Mouse (Mus musculus): ENCODE data around the gene Numb. TPM values are rescaled to one million over a fixed set of nuclear protein-coding genes. Genes with fewer than 3 reads are reported as not detected.

The Numb gene
- polyA plus RNA-seq, 1 experiment from 2014 or later = 37.6 TPM

DNA sequence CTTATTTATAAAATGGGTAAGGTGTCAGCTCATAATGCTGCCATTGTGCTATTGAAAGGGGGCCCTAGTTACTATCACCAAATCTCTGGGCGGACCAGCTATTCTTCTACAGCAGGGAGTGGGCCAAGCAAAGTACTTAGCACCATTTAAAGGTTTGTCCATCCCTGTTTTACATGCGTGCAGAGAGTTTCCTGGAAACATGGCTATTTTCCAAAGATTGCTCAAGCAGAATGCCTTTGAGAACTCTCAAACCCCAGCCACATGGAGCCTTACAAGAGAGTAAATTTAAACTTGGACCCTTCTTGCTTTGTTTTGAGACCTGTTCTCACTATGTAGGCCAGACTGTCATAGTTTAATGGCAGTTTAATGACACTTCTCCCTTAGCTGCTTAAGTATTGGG, 4.3 kb upstream of the Numb start:
- no peaks in the 10 kb centered on the region for H3K4me1 ChIP-seq (ENCODE audit: control insufficient read depth, insufficient read depth, low read length)
- ATAC-seq (ENCODE audit: insufficient number of reproducible peaks, low FRiP score, low TSS enrichment, low read depth) = no peak
- no peaks in the 10 kb centered on the region for H3K27me3 ChIP-seq (ENCODE audit: control insufficient read depth, insufficient read depth, low read length)
- H3K4me2 ChIP-seq (ENCODE audit: low read depth, severe bottlenecking) = no peak overlapping the region
- no peak overlapping the region for H3K27ac ChIP-seq (replicated peaks; ENCODE audit: low read depth, low read length)
- WGBS = 88% methylated on average over 2 of the region's 2 CpGs
- H3K4me3 ChIP-seq (ENCODE audit: low read depth, low read length) = no peak overlapping the region
- no peak for DNase-seq (ENCODE audit: low spot score)
- H3K9ac ChIP-seq (ENCODE audit: low read length) = no peak overlapping the region
- H3K36me3 ChIP-seq (ENCODE audit: control insufficient read depth, insufficient read depth, low read length) = no peaks in the 10 kb centered on the region
- no peaks in the 10 kb centered on the region for H3K9me3 ChIP-seq (ENCODE audit: control insufficient read depth, low read length)

DNA sequence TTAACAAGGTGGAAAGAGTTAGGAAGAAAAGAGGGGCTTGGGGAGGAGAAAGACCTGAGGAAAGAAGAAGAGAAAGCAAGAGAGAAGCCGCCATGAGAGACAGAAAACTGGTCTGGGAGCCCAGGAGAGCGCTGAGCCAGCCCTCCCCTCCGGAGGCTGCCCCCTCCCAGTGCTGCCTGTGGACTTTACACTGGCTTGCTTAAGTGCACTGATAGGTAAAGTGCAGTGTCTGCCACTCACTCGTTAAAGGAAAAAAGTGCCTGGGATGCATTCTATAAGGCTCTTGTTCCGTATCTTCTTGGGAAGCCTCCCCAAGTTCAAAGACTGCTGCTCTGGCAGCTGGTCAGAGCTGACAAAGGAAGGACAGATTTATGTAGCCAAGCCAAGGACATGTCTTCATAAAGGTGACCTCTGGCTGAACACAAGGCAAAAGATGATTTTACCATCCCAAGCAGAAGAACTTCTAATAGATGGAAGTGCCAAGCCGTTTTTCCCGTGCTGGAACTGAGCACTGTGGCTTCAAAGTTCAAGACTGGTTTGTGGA, 3.5 kb upstream of the Numb start:
- Histone ChIP-seq H3K27me3 (ENCODE audit: control insufficient read depth, insufficient read depth, low read length) (no peaks in the 10 kb centered on the region), H3K27ac (replicated peaks; ENCODE audit: low read depth, low read length) (no peak overlapping the region), H3K4me3 (ENCODE audit: low read depth, low read length) (no peak overlapping the region), H3K9ac (ENCODE audit: low read length) (no peak overlapping the region), H3K4me2 (ENCODE audit: low read depth, severe bottlenecking) (no peak overlapping the region), H3K9me3 (ENCODE audit: control insufficient read depth, low read length) (no peaks in the 10 kb centered on the region), H3K36me3 (ENCODE audit: control insufficient read depth, insufficient read depth, low read length) (no peaks in the 10 kb centered on the region), H3K4me1 (ENCODE audit: control insufficient read depth, insufficient read depth, low read length) (no peaks in the 10 kb centered on the region)
- WGBS = 64% methylated on average over 7 of the region's 7 CpGs
- no peak for DNase-seq (ENCODE audit: low spot score)
- no peak for ATAC-seq (ENCODE audit: insufficient number of reproducible peaks, low FRiP score, low TSS enrichment, low read depth)

DNA sequence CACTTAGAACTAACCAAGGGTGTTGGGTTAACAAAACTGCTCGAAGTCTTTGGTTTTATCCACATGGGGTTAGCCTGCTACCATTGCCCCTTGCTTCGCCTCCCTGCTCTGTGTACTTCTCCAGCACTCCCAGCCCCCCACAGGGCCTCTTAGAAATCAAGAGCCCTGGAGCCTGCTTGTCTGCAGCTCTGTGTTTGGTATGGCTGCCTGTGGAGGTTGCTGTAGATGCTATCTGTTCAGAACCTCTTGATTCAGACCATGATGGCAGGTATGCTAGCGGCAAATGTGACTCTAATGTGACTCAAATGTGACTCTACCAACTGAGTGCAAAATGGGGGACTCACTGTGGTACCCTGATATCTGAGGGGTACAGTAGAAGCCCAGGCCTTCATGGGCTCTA, 2.6 kb upstream of the Numb start:
- H3K9me3 ChIP-seq (ENCODE audit: control insufficient read depth, low read length) = no peaks in the 10 kb centered on the region
- H3K9ac ChIP-seq (ENCODE audit: low read length) = no peak overlapping the region
- WGBS = 64% methylated on average over 3 of the region's 3 CpGs
- DNase-seq (ENCODE audit: low spot score) = no peak
- no peaks in the 10 kb centered on the region for H3K27me3 ChIP-seq (ENCODE audit: control insufficient read depth, insufficient read depth, low read length)
- H3K27ac ChIP-seq (replicated peaks; ENCODE audit: low read depth, low read length) = no peak overlapping the region
- no peaks in the 10 kb centered on the region for H3K4me1 ChIP-seq (ENCODE audit: control insufficient read depth, insufficient read depth, low read length)
- no peak overlapping the region for H3K4me2 ChIP-seq (ENCODE audit: low read depth, severe bottlenecking)
- H3K36me3 ChIP-seq (ENCODE audit: control insufficient read depth, insufficient read depth, low read length) = no peaks in the 10 kb centered on the region
- H3K4me3 ChIP-seq (ENCODE audit: low read depth, low read length) = no peak overlapping the region
- ATAC-seq (ENCODE audit: insufficient number of reproducible peaks, low FRiP score, low TSS enrichment, low read depth) = no peak

DNA sequence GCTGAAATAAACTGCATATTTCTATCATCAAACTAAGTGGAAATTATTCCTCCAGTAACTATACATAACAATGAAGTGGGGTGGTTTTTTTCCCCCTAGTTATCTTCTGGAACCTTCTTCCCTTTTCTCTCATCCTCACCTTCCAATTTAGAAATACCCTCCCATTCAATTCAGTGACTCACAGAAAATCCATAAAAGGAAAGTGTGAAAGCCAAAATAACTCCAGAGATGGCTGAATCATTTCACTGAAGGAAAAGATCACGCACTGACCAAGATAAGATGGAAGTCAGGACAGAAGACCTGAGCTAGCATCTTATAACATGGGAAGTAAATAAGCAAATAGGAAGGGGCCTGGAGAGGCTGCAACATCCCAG, 1.7 kb upstream of the Numb start:
- H3K9ac ChIP-seq (ENCODE audit: low read length) = no peak overlapping the region
- H3K27ac ChIP-seq (replicated peaks; ENCODE audit: low read depth, low read length) = no peak overlapping the region
- H3K27me3 ChIP-seq (ENCODE audit: control insufficient read depth, insufficient read depth, low read length) = no peaks in the 10 kb centered on the region
- H3K4me2 ChIP-seq (ENCODE audit: low read depth, severe bottlenecking) = no peak overlapping the region
- H3K9me3 ChIP-seq (ENCODE audit: control insufficient read depth, low read length) = no peaks in the 10 kb centered on the region
- DNase-seq (ENCODE audit: low spot score) (no peak), ATAC-seq (ENCODE audit: insufficient number of reproducible peaks, low FRiP score, low TSS enrichment, low read depth) (no peak)
- no peak overlapping the region for H3K4me3 ChIP-seq (ENCODE audit: low read depth, low read length)
- H3K36me3 ChIP-seq (ENCODE audit: control insufficient read depth, insufficient read depth, low read length) = no peaks in the 10 kb centered on the region
- H3K4me1 ChIP-seq (ENCODE audit: control insufficient read depth, insufficient read depth, low read length) = no peaks in the 10 kb centered on the region
- 91% methylated on average over 1 of the region's 1 CpGs for WGBS

DNA sequence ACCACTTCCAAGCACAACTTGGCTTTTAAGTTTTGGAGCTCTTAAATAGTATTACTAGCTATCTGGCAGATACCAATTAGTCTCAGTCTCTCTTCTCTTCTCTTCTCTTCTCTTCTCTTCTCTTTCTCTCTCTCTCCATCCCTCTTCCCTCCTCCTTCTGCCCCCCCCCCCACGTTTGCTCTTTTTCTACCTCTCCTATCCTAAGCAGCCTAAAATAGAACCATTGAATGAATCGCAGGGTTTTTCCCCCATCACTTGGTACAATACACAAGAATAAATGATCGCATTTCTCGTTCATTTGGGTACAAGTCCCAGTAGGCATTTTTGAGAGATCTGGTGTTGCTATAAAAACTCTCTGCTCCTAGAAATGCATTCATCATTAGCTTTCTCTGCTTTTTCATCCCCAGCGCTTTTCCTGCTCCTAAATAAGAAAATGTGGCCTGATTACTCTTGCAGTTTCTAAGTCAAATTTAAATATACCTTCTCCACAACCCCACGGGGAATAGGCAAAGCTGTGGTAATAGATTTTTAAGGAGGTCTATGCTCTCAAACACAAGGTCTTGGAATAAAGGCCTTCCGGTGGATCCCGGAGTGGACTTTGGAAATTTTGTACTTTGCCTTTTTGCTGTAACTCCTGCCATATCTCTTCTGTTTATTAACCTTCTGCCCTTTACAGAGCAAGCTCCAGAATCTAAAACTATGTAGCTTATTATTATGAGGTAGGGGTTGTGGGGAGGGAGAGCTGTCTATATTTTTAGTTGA, 1.2 kb upstream of the Numb start:
- no peak overlapping the region for H3K27ac ChIP-seq (replicated peaks; ENCODE audit: low read depth, low read length)
- WGBS = 48% methylated on average over 8 of the region's 8 CpGs

DNA sequence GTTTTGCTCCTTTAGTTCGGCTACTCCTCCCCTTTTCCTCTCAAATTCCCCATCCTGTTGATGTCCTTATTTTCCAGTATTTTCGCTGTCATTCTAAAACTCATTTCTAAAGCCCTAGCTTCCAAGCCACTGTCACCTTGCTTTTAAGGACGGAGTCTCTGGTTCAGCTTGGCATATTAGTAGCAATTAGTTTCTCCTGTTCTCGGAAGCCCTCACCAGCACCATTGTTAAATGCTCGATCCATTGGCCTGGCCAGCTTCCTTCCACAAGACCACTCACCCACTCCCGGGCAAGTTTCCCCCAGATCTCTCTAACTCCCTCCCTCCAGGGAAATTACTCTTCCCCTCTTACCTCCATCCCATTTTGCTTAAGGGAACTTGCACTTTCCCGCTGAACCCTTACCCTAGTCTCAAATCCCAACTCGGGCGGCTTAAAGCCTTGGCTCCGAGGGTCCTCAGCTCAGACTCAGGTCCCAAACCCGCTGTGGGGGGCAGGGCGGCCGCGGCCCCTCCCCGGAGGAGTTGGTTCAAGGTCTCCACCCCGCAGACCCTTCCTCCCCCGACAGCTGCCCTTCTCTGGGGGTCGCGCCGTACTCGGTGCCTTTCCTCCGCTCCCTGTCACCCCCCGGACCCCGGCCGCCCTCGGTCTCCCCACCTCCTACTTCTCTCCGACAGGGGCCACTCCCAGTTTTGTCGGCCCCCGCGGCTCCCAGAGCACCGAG, 853 bp downstream of the Numb start:
- H3K4me3 ChIP-seq (ENCODE audit: low read depth, low read length) = peak overlapping the region; percentile 90
- H3K27ac ChIP-seq (replicated peaks; ENCODE audit: low read depth, low read length) = peak overlapping the region; percentile 71
- H3K9ac ChIP-seq (ENCODE audit: low read length) = peak overlapping the region; percentile 76
- WGBS = 2% methylated on average over 31 of the region's 31 CpGs
- H3K9me3 ChIP-seq (ENCODE audit: control insufficient read depth, low read length) = no peaks in the 10 kb centered on the region
- no peak for ATAC-seq (ENCODE audit: insufficient number of reproducible peaks, low FRiP score, low TSS enrichment, low read depth)
- no peaks in the 10 kb centered on the region for H3K4me1 ChIP-seq (ENCODE audit: control insufficient read depth, insufficient read depth, low read length)
- H3K27me3 ChIP-seq (ENCODE audit: control insufficient read depth, insufficient read depth, low read length) = no peaks in the 10 kb centered on the region
- no peaks in the 10 kb centered on the region for H3K36me3 ChIP-seq (ENCODE audit: control insufficient read depth, insufficient read depth, low read length)
- H3K4me2 ChIP-seq (ENCODE audit: low read depth, severe bottlenecking) = peak overlapping the region; percentile 71
- peak; percentile 61 for DNase-seq (ENCODE audit: low spot score)

More for the DNA sequence above, 1.2 kb upstream of the Numb start:
- H3K9ac ChIP-seq (ENCODE audit: low read length) = peak overlapping the region; percentile 66
- no peak for DNase-seq (ENCODE audit: low spot score)
- H3K27me3 ChIP-seq (ENCODE audit: control insufficient read depth, insufficient read depth, low read length) = no peaks in the 10 kb centered on the region
- no peaks in the 10 kb centered on the region for H3K36me3 ChIP-seq (ENCODE audit: control insufficient read depth, insufficient read depth, low read length)
- ATAC-seq (ENCODE audit: insufficient number of reproducible peaks, low FRiP score, low TSS enrichment, low read depth) = no peak
- H3K4me1 ChIP-seq (ENCODE audit: control insufficient read depth, insufficient read depth, low read length) = no peaks in the 10 kb centered on the region
- H3K9me3 ChIP-seq (ENCODE audit: control insufficient read depth, low read length) = no peaks in the 10 kb centered on the region
- peak overlapping the region; percentile 46 for H3K4me3 ChIP-seq (ENCODE audit: low read depth, low read length)
- peak overlapping the region; percentile 52 for H3K4me2 ChIP-seq (ENCODE audit: low read depth, severe bottlenecking)

DNA sequence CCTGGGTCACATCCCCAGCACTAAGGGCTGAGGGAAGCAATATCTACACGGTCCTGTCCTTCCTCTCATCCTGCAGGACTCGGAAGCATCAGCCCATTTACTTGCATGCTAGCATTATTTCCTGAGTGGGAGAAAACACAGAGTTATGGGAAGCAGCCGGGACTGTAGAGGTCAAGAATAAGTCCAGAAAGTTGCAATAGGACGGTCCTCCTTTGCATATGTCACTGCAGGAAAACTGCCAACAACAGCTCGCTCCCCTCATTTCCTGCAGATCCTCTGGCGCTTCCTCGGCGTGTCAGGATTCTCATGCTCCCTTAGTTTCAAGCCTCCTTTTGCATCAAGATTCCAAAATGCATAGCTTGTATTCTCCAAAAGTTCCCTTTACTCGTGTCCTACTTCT, 4.8 kb downstream of the Numb start:
- no peak for DNase-seq (ENCODE audit: low spot score)
- H3K27me3 ChIP-seq (ENCODE audit: control insufficient read depth, insufficient read depth, low read length) = no peaks in the 10 kb centered on the region

DNA sequence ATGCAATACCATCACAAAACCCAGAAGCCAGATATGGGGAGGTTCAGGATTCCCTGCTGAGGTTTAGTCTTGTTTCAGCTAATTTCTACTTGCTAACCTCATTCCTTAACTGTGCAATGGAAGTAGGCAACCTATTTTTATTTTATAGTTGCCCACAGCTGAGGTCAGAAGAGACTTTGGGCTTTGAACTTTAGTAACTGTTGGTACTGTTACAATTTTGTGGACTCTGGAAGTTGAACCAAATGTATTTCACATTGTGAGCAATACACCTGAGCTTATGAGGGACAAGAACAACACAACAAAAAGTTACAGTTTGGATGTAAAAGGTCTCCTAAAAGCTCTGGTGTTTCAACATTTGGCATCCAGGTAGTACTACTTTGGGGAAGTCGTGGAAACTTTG, 6.9 kb downstream of the Numb start:
- ATAC-seq (ENCODE audit: insufficient number of reproducible peaks, low FRiP score, low TSS enrichment, low read depth) (no peak), DNase-seq (ENCODE audit: low spot score) (no peak)
- WGBS = 74% methylated on average over 1 of the region's 1 CpGs
- H3K27ac ChIP-seq (replicated peaks; ENCODE audit: low read depth, low read length) = no peak overlapping the region
- no peaks in the 10 kb centered on the region for H3K27me3 ChIP-seq (ENCODE audit: control insufficient read depth, insufficient read depth, low read length)
- H3K9ac ChIP-seq (ENCODE audit: low read length) = no peak overlapping the region
- H3K36me3 ChIP-seq (ENCODE audit: control insufficient read depth, insufficient read depth, low read length) = no peaks in the 10 kb centered on the region
- no peak overlapping the region for H3K4me3 ChIP-seq (ENCODE audit: low read depth, low read length)
- H3K9me3 ChIP-seq (ENCODE audit: control insufficient read depth, low read length) = no peaks in the 10 kb centered on the region
- no peak overlapping the region for H3K4me2 ChIP-seq (ENCODE audit: low read depth, severe bottlenecking)
- H3K4me1 ChIP-seq (ENCODE audit: control insufficient read depth, insufficient read depth, low read length) = no peaks in the 10 kb centered on the region

More for the DNA sequence above, 4.8 kb downstream of the Numb start:
- H3K9ac ChIP-seq (ENCODE audit: low read length) = no peak overlapping the region
- 87% methylated on average over 9 of the region's 9 CpGs for WGBS
- no peaks in the 10 kb centered on the region for H3K9me3 ChIP-seq (ENCODE audit: control insufficient read depth, low read length)
- ATAC-seq (ENCODE audit: insufficient number of reproducible peaks, low FRiP score, low TSS enrichment, low read depth) = no peak
- no peaks in the 10 kb centered on the region for H3K36me3 ChIP-seq (ENCODE audit: control insufficient read depth, insufficient read depth, low read length)
- H3K4me3 ChIP-seq (ENCODE audit: low read depth, low read length) = no peak overlapping the region
- H3K4me2 ChIP-seq (ENCODE audit: low read depth, severe bottlenecking) = no peak overlapping the region
- H3K27ac ChIP-seq (replicated peaks; ENCODE audit: low read depth, low read length) = no peak overlapping the region
- no peaks in the 10 kb centered on the region for H3K4me1 ChIP-seq (ENCODE audit: control insufficient read depth, insufficient read depth, low read length)
